Mouse (Mus musculus) limb, embryonic 14.5 days (tissue): Measurements from ENCODE around the gene Mvb12b. TPM values are rescaled to one million over a fixed set of nuclear protein-coding genes. Genes with fewer than 3 reads are reported as not detected.

Experiments used
- ATAC-seq: fragments of 200-750 bp; cut with Nextera tagmentation; 2 replicates; pipeline ENCODE4 v1.8.0; 2017; ENCODE audit warnings: low read depth, moderate number of reproducible peaks, moderate TSS enrichment; ENCODE audit not compliant: low FRiP score
- DNase-seq: peaks from one replicate; pipeline ENCODE4 v3.0.0-alpha.2; 2015; ENCODE audit warnings: low spot score
- H3K27ac ChIP-seq: fragments of 300-500 bp; sonication (generic); replicated peaks from 2 replicates; pipeline ENCODE4 v1.5.1; 2014; ENCODE audit warnings: low read depth, mild to moderate bottlenecking, low read length, moderate library complexity, mixed read lengths
- H3K27me3 ChIP-seq: fragments of 300-500 bp; sonication (generic); 2 replicates; pipeline ENCODE4 v1.6.1; 2014; ENCODE audit warnings: low read length, mixed read lengths; ENCODE audit not compliant: control insufficient read depth, insufficient read depth
- H3K36me3 ChIP-seq: fragments of 300-500 bp; sonication (generic); 2 replicates; pipeline ENCODE4 v1.6.1; 2014; ENCODE audit warnings: mild to moderate bottlenecking, low read length, moderate library complexity, mixed read lengths; ENCODE audit not compliant: control insufficient read depth, insufficient read depth
- H3K4me1 ChIP-seq: fragments of 300-500 bp; sonication (generic); 2 replicates; pipeline ENCODE4 v1.6.1; 2014; ENCODE audit warnings: antibody characterized with exemption, low read length, mixed read lengths; ENCODE audit not compliant: control insufficient read depth, insufficient read depth
- H3K4me2 ChIP-seq: fragments of 300-500 bp; sonication (generic); replicated peaks from 2 replicates; pipeline ENCODE4 v1.6.1; 2014; ENCODE audit warnings: low read depth, mild to moderate bottlenecking, low read length, moderate library complexity; ENCODE audit not compliant: severe bottlenecking
- H3K4me3 ChIP-seq: fragments of 300-500 bp; sonication (generic); replicated peaks from 2 replicates; pipeline ENCODE4 v1.5.1; 2014; ENCODE audit warnings: low read length
- H3K9ac ChIP-seq: fragments of 300-500 bp; sonication (generic); 2 replicates; pipeline ENCODE4 v1.6.1; 2014; ENCODE audit warnings: mild to moderate bottlenecking, low read depth, low read length, moderate library complexity; ENCODE audit not compliant: severe bottlenecking
- H3K9me3 ChIP-seq: fragments of 300-500 bp; sonication (generic); 2 replicates; pipeline ENCODE4 v1.6.1; 2016; ENCODE audit warnings: low read length; ENCODE audit not compliant: control insufficient read depth
- POLR2A ChIP-seq: fragments of 200-500 bp; IDR thresholded peaks from 2 replicates; pipeline ENCODE4 v1.8.0; 2012; ENCODE audit warnings: inconsistent platforms, mild to moderate bottlenecking, moderate library complexity, borderline replicate concordance; ENCODE audit not compliant: insufficient read depth, insufficient read length; ENCODE audit errors: extremely low read depth
- WGBS: fragments of 180-500 bp; shearing (Covaris S2); extraction: QIAGEN DNeasy Blood & Tissue Kit; methylation state at CpG from one replicate; pipeline ENCODE4 v1.1.7; 2014; 5-methylcytosine and 5-hydroxymethylcytosine counted together
- polyA plus RNA-seq, 2 experiments: library from polyadenylated mRNA; depleted of rRNA in 1 of 2; stranded (reverse) in 1 of 2; unstranded in 1 of 2; fragments of >200 nt; fragmentation: Nextera tagmentation in 1 of 2; extraction: Ambion mirVana in 1 of 2; gene quantifications; 2 replicates each; pipeline versions ENCODE4 v1.2.1 to v1.2.3; 2012 to 2014

Mvb12b gene
- polyA plus RNA-seq, 2 experiments, result 17.5 to 26.6 TPM

DNA sequence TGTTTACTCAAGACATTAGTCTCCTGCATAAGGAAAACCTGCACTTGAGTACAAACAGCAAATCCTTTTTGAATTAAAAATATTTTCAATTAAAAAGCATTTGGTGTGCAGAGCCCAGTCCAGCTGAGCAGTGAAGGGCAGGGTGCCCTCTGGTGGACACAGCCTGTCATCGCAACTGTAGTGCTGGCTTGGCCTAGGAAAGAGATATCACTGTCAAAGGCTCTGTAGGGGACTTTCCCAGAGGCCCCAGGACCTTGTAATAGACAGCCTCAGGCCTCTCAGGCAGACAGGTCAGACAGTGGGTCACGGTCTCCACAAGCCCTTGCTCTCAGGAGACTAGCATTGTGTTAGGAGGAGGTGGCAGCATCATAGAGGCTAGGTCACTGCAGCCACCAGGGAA lies 151.0 kb downstream of the Mvb12b start:
- Histone ChIP-seq H3K4me1 (no peaks in the 10 kb centered on the region), H3K27ac (no peak overlapping the region), H3K4me3 (no peak overlapping the region), H3K27me3 (no peaks in the 10 kb centered on the region), H3K4me2 (no peak overlapping the region), H3K9me3 (no peaks in the 10 kb centered on the region), H3K9ac (no peak overlapping the region), H3K36me3 (peaks cover 19% of the 10 kb centered on the region)
- 5% methylated on average over 2 of the region's 2 CpGs for WGBS
- DNase-seq (peak; percentile 71), ATAC-seq (0 out of 2 replicates have a peak, but pooled peaks have one; percentile 14)
- no peak for TF ChIP-seq POLR2A

DNA sequence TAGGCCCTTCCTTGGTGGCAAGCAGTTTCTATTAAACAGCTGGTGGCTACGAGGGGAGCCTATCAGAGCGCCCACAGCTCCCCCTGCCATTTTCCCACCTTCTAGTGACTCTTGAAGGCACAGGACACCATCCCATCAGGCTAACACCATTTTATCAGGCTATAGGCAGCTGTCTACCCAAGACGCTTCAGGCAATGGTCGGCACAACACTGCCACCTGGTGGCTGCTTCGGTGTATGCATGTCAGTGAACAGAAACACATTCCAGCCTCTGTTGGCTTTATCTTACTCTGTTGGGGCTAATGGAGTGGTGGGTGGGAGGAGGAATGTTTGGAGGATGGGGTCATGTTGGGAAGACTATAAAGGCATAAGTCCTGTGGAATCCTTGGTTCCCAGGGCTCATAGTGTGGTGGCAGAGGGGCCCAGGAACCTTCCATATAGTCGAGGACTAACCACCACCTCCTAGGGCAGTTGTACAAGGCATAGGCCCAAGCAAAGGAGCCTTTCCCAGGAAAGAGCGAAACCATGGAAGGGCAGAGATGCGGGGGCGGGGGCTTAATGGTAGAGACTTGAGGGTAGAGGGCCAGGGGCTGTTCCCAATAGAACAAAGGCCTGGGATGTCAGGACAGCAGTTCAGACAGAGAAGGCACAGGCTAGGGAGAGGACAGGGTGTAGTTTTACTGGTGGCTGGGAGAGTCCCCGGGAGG lies 152.8 kb downstream of the Mvb12b start:
- no peak overlapping the region for H3K9ac ChIP-seq

DNA sequence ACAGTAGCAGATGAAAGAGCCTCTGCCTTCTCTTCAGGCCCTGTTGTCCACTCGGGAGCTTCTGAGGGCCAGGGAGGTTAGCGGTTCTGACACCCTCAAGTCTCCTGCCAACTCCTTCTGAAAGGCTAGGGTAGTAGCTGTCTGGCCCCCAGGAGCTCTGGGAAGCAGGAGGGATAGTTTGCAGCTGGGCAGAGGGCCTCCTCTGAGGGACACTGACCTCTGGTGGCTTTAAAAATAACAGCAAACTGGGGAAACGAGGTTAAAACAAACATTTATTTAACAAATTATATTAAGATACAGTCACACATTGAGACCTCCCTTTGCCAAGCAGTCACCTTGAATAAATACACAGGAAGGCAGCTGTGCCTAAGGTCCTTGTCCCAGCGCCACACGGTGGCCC lies 158.0 kb downstream of the Mvb12b start:
- Histone ChIP-seq H3K9ac (no peak overlapping the region), H3K9me3 (no peaks in the 10 kb centered on the region), H3K27me3 (no peaks in the 10 kb centered on the region), H3K27ac (no peak overlapping the region), H3K36me3 (peaks cover 29% of the 10 kb centered on the region), H3K4me1 (0 out of 2 replicates have a peak, but pooled peaks cover 5% of the 10 kb centered on the region), H3K4me2 (no peak overlapping the region), H3K4me3 (no peak overlapping the region)
- DNase-seq (no peak), ATAC-seq (no peak)
- 29% methylated on average over 5 of the region's 5 CpGs for WGBS
- TF ChIP-seq POLR2A, result no peak

More for the DNA sequence above, 152.8 kb downstream of the Mvb12b start:
- 0 out of 2 replicates have a peak, but pooled peaks cover 3% of the 10 kb centered on the region for H3K4me1 ChIP-seq
- TF ChIP-seq POLR2A, result no peak
- no peaks in the 10 kb centered on the region for H3K9me3 ChIP-seq
- no peak overlapping the region for H3K4me2 ChIP-seq
- no peak overlapping the region for H3K27ac ChIP-seq
- ATAC-seq, result peak; percentile 51
- WGBS, result 42% methylated on average over 10 of the region's 10 CpGs
- H3K36me3 ChIP-seq, result peaks cover 21% of the 10 kb centered on the region
- DNase-seq, result peak; percentile 82
- no peaks in the 10 kb centered on the region for H3K27me3 ChIP-seq
- H3K4me3 ChIP-seq, result no peak overlapping the region

DNA sequence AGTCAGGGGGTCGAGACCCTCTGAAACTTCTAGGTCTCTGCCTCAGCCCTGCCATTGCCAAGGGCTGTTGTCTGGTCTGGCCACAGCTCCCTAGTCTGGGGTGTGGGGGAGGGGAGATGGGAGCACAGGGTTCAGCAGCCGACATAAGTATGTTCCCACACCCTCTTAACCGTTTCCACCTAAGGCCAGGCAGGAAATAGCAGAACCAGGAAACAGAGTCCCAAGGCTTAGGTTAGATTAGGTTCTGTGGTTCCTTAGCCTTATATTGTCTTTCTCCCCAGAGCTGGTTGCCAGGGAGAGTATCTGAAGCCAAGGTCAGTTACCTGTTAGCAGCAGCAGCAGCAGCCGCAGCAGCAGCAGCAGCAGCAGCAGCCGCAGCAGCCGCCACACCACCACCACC lies 160.5 kb downstream of the Mvb12b start:
- H3K27me3 ChIP-seq, result no peaks in the 10 kb centered on the region
- WGBS, result 48% methylated on average over 6 of the region's 6 CpGs
- no peak overlapping the region for H3K4me2 ChIP-seq
- no peak for DNase-seq
- no peak overlapping the region for H3K27ac ChIP-seq
- no peak for ATAC-seq
- no peaks in the 10 kb centered on the region for H3K9me3 ChIP-seq
- H3K4me1 ChIP-seq, result 0 out of 2 replicates have a peak, but pooled peaks cover 5% of the 10 kb centered on the region
- no peak overlapping the region for H3K9ac ChIP-seq
- peaks cover 20% of the 10 kb centered on the region for H3K36me3 ChIP-seq
- no peak for TF ChIP-seq POLR2A
- H3K4me3 ChIP-seq, result no peak overlapping the region

DNA sequence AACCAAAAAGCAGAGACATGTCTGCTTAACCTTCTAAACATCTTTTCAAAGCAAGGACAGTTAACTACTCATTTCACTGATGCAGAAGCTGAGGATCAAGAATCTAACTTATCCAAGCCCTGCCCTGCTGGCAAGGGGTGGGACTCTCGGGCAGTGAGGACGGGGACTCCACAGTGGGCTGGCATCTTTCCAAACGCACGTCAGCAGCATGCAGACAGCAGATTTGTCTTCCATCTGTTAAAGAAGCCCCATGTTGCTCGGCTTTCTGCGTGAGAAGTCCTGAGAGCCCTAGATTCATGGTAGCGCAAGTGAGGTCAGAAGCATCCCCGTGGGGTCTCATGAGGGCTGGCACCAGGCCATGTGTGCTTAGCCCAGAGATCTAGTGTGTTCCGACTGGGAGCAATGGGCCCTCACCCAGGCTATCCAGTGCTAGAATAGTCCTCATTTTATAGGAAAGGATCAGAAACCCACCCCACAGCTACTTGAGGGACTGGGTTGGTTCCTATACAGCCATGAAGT lies 167.3 kb downstream of the Mvb12b start:
- 20% methylated on average over 9 of the region's 9 CpGs for WGBS
- Histone ChIP-seq H3K36me3 (no peaks in the 10 kb centered on the region), H3K4me2 (no peak overlapping the region), H3K27ac (peak overlapping the region; percentile 95; the same call in 1 of the 2 replicates), H3K4me3 (no peak overlapping the region), H3K4me1 (peaks cover 48% of the 10 kb centered on the region), H3K27me3 (0 out of 2 replicates have a peak, but pooled peaks cover 6% of the 10 kb centered on the region), H3K9me3 (0 out of 2 replicates have a peak, but pooled peaks cover 4% of the 10 kb centered on the region), H3K9ac (no peak overlapping the region)
- ATAC-seq (no peak), DNase-seq (no peak)
- TF ChIP-seq POLR2A, result no peak
